Mouse (Mus musculus) left cerebral cortex, adult 2 months (tissue): ENCODE results near the gene Gm49378. TPM values are rescaled to one million over a fixed set of nuclear protein-coding genes. Genes with fewer than 3 reads are reported as not detected.

Source experiments
- DNase-seq, 2 experiments: peaks; one replicate each; pipeline ENCODE4 v3.0.0; 2021 to 2022; ENCODE audit warnings: low spot score in 2 of 2, mixed read lengths in 1 of 2; ENCODE audit errors: extremely low spot score in 1 of 2
- H3K27ac ChIP-seq: fragments of 200-600 bp; 2 replicates; pipeline ENCODE4 v1.8.1; 2022
- H3K4me3 ChIP-seq: fragments of 200-600 bp; 2 replicates; pipeline ENCODE4 v1.8.1; 2022
- CTCF ChIP-seq: fragments of 200-600 bp; IDR thresholded peaks from 2 replicates; pipeline ENCODE4 v1.8.1; 2022; ENCODE audit warnings: antibody characterized with exemption, mild to moderate bottlenecking, moderate library complexity
- intact Hi-C: fragments of 180-260 bp; cut with DNase I; formaldehyde crosslinking; loops from one replicate; pipeline ENCODE4 v1.15.1; 2025
- total RNA-seq, 2 experiments: library from RNA; stranded (reverse); gene quantifications; 2 replicates each; pipeline ENCODE4 v1.2.3; 2021

Gene Gm49378
- total RNA-seq, 2 experiments from 2014 or later = 3.5 to 6.1 TPM

GRCm38 (mm10) chr14:55618486-55619195 lies 19.1 kb downstream of the Gm49378 start:
- Histone ChIP-seq H3K4me3 (no peak overlapping the region), H3K27ac (no peak overlapping the region)
- no peak for TF ChIP-seq CTCF
- no peak for DNase-seq
- intact Hi-C loops = no loop called here

DNA sequence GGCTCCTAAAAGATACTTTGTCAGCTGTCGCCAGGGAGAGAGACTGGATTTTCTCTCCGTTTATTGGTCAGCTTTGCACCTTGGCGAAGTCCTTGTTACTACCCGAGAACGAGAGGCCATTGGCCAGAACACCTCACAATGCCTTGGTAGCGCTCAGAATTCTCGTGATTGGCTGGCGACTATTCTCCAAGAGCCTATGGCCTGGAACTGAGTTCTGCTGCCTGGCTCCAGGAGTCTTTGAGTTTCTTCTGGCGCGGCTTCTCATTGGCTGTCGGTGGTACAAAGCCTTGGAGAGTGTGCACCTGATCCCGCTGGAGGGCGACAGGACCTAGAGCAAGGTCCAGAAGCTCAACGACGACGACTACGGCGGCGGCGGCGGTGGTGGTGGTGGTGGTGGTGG lies 19.9 kb downstream of the Gm49378 start, which contains the start of gene Rec8:
Rec8 (plus strand) TSS at position 216 of the 400 bp plus-strand sequence.
- intact Hi-C loops = no loop called here
- no peak for TF ChIP-seq CTCF
- DNase-seq = no peak
- no peak within 1 kb of the TSS for H3K4me3 ChIP-seq
- no peak within 1 kb of the TSS for H3K27ac ChIP-seq

DNA sequence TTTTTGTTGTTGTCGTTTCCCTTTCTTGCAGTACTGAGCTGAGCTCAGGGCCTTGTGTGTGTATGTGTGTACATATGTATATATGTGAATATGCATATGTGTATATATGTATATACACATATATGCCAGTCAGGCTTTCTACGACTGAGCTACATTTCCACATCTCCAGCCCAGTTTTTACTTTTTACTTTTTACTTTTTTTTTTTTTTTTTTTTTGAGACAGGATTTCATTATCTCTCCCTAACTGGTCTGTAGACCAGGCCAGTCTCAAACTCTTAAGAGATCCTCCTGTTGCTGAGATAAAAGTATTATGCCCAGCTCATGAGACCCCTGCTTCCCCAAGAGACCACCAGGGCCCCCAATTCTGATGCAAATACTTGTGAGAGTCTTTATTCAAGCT lies 20.9 kb downstream of the Gm49378 start:
- Histone ChIP-seq H3K4me3 (no peak overlapping the region), H3K27ac (no peak overlapping the region)
- intact Hi-C loops = no loop called here
- no peak for DNase-seq
- TF ChIP-seq CTCF = no peak

- Histone ChIP-seq H3K27ac (no peak overlapping the region), H3K4me3 (no peak overlapping the region)
- DNase-seq = no peak
- no peak for TF ChIP-seq CTCF
- intact Hi-C loops = no loop called here
Measured at GRCm38 (mm10) chr14:55615876-55616275, 21.8 kb downstream of the Gm49378 start.

DNA sequence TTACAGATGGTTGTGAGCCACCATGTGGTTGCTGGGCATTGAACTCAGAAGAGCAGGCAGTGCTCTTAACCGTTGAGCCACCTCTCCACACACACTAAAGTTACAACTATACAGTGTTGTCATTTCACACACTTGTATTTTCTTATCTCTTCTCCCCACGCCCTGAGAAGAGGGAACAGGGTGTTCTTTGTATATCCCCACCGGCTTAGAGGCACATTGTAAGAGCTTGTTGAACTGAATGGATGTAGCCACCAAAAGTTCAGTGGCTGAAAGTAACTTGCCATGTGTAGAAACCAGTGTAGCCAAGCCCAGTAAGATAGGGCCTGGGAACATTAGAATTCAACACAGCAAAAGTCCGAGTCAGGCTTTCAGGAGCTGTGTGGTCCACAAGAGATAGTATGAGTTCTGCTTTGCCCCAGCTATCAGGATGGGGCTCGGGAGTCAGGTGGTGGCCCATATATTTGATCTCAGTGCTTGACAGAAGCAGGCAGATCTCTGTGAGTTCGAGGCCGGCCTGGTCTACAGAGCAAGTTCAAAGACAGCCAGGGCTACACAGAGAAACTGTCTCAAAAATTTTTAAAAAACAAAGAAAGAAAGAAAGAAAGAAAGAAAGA lies 23.0 kb downstream of the Gm49378 start:
- Histone ChIP-seq H3K4me3 (no peak overlapping the region), H3K27ac (no peak overlapping the region)
- no peak for TF ChIP-seq CTCF
- no peak for DNase-seq
- intact Hi-C loops = no loop called here

GRCm38 (mm10) chr14:55613346-55613745 lies 24.3 kb downstream of the Gm49378 start:
- no peak overlapping the region for H3K27ac ChIP-seq
- no peak for TF ChIP-seq CTCF
- H3K4me3 ChIP-seq = no peak overlapping the region
- intact Hi-C loops = no loop called here
- no peak for DNase-seq

DNA sequence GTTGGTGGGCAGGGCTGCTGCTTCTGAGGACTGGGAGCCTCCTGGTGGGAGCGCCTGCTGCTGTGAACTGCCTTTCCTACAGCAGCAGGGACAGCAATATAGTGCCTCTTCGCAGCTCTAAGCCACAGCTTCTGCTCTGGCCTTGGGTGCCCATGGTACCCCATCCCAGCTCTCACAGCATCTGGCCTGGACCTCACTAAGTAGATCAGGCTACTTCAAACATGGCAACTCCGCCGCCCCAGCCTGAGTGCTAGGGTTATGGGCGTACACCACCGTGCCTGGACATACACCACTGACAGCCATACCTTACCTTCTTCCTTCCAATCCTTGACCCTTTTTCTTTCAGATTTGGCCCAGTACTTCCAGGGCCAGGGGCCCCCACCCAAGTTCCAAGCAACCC lies 29.4 kb downstream of the Gm49378 start:
- TF ChIP-seq CTCF = no peak
- intact Hi-C loops = no loop called here
- no peak overlapping the region for H3K27ac ChIP-seq
- no peak overlapping the region for H3K4me3 ChIP-seq
- DNase-seq = no peak

- H3K4me3 ChIP-seq = no peak overlapping the region
- H3K27ac ChIP-seq = no peak overlapping the region
- intact Hi-C loops = no loop called here
- no peak for TF ChIP-seq CTCF
- no peak for DNase-seq
Measured at GRCm38 (mm10) chr14:55605743-55606459, 31.8 kb downstream of the Gm49378 start.

- intact Hi-C loops = no loop called here
- DNase-seq = no peak
- no peak overlapping the region for H3K27ac ChIP-seq
- TF ChIP-seq CTCF = no peak
- no peak overlapping the region for H3K4me3 ChIP-seq
Measured at GRCm38 (mm10) chr14:55604823-55605222, 32.9 kb downstream of the Gm49378 start.

- intact Hi-C loops = no loop called here
- peak; percentile 82 to 86 for DNase-seq
- TF ChIP-seq CTCF = peak; percentile 92
- H3K27ac ChIP-seq = peak overlapping the region; percentile 78
- H3K4me3 ChIP-seq = peak overlapping the region; percentile 44
Measured at GRCm38 (mm10) chr14:55603633-55604576, 33.8 kb downstream of the Gm49378 start.

DNA sequence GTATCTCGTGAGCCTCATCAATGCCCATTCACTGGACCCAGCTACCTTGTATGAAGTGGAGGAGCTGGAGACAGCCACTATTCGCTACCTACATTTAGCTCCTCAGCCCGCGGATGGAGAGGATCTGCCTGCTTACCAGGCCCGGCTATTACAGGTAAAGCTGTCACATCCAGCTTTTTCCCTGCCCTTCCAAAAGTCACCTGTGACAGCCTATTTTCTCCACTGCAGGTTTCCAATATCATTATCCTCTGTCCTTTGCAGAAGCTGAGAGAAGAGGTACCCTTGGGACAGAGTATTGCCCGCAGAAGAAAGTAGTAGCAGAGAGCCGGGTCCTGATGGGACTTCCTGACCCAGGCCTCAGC lies 34.4 kb downstream of the Gm49378 start, which contains the start of gene Irf9:
Irf9 (plus strand) TSS at position 301 of the 362 bp plus-strand sequence.
- peak within 1 kb of the TSS; percentile 44 for H3K4me3 ChIP-seq
- peak within 1 kb of the TSS; percentile 78 for H3K27ac ChIP-seq
- intact Hi-C loops = no loop called here
- no peak for TF ChIP-seq CTCF
- DNase-seq = no peak
